Mouse (Mus musculus) liver, embryonic 14.5 days (tissue): ENCODE results near the gene Nup205.

ENCODE experiments used
- CTCF ChIP-seq: IDR thresholded peaks from 2 replicates; pipeline ENCODE4 v1.5.1; 2016; ENCODE audit warnings: antibody characterized with exemption, low read depth, control low read depth
- EP300 ChIP-seq: IDR thresholded peaks from 2 replicates; pipeline ENCODE4 v1.6.1; 2016; ENCODE audit warnings: antibody characterized with exemption, low read depth

- TF ChIP-seq CTCF (peak; percentile 50), EP300 (no peak)
These were observed 31.7 kb upstream of the Nup205 start for GRCm38 (mm10) chr6:35145569-35145968.
